Mouse (Mus musculus) liver, postnatal 0 days (tissue): ENCODE measurements at regions not wholly inside any gene's neighbourhood (a gene's known extent, or its start where the extent isn't known, plus 50 kb on each side); places are given as distances from the start of the nearest gene placed in this dataset.

Experiments
- ATAC-seq: fragments of 200-750 bp; cut with Nextera tagmentation; 2 replicates; pipeline ENCODE4 v1.8.0; 2017; ENCODE audit warnings: mild to moderate bottlenecking, moderate library complexity
- DNase-seq: peaks from one replicate; pipeline ENCODE4 v3.0.0-alpha.2; 2016
- H3K27ac ChIP-seq: fragments of 300-500 bp; sonication (generic); 2 replicates; pipeline ENCODE4 v1.5.1; 2014; ENCODE audit warnings: antibody characterized with exemption, moderate library complexity, mild to moderate bottlenecking, low read depth
- H3K27me3 ChIP-seq: fragments of 300-500 bp; sonication (generic); 2 replicates; pipeline ENCODE4 v1.6.1; 2014; ENCODE audit warnings: low read length, control low read depth, mixed read lengths; ENCODE audit not compliant: insufficient read depth
- H3K36me3 ChIP-seq: fragments of 300-500 bp; sonication (generic); replicated peaks from 2 replicates; pipeline ENCODE4 v1.6.1; 2014; ENCODE audit warnings: mild to moderate bottlenecking, control low read depth, low read length, moderate library complexity, mixed read lengths; ENCODE audit not compliant: insufficient read depth
- H3K4me1 ChIP-seq: fragments of 300-500 bp; sonication (generic); 2 replicates; pipeline ENCODE4 v1.6.1; 2014; ENCODE audit warnings: antibody characterized with exemption, mild to moderate bottlenecking, control low read depth; ENCODE audit not compliant: insufficient read depth
- H3K4me2 ChIP-seq: fragments of 300-500 bp; sonication (generic); 2 replicates; pipeline ENCODE4 v1.6.1; 2014; ENCODE audit warnings: low read depth, mild to moderate bottlenecking, low read length, moderate library complexity, mixed read lengths
- H3K4me3 ChIP-seq: fragments of 300-500 bp; sonication (generic); 2 replicates; pipeline ENCODE4 v1.5.1; 2014; ENCODE audit warnings: low read depth, low read length
- H3K9ac ChIP-seq: fragments of 300-500 bp; sonication (generic); replicated peaks from 2 replicates; pipeline ENCODE4 v1.6.1; 2014; ENCODE audit warnings: mild to moderate bottlenecking, moderate library complexity
- H3K9me3 ChIP-seq: fragments of 300-500 bp; sonication (generic); 2 replicates; pipeline ENCODE4 v1.6.1; 2016; ENCODE audit warnings: mild to moderate bottlenecking, control low read depth, low read length, mixed read lengths
- CTCF ChIP-seq: sonication (generic); IDR thresholded peaks from 2 replicates; pipeline ENCODE4 v1.5.1; 2016; ENCODE audit warnings: antibody characterized with exemption, low read depth
- EP300 ChIP-seq: IDR thresholded peaks from 2 replicates; pipeline ENCODE4 v1.6.1; 2016; ENCODE audit warnings: antibody characterized with exemption, low read depth, mild to moderate bottlenecking
- WGBS: fragments of 180-500 bp; shearing (Covaris S2); extraction: QIAGEN DNeasy Blood & Tissue Kit; methylation state at CpG from one replicate; pipeline ENCODE4 v1.1.7; 2014; ENCODE audit not compliant: insufficient replicate concordance; 5-methylcytosine and 5-hydroxymethylcytosine counted together

GRCm38 (mm10) chr6:32739162-32739745 lies 151.3 kb upstream of the Plxna4 start:
- 74% methylated on average over 9 of the region's 9 CpGs for WGBS
- ATAC-seq (no peak), DNase-seq (no peak)
- no peak overlapping the region for H3K4me3 ChIP-seq
- no peaks in the 10 kb centered on the region for H3K9me3 ChIP-seq
- H3K27ac ChIP-seq = no peak overlapping the region
- TF ChIP-seq CTCF (no peak), EP300 (no peak)
- H3K36me3 ChIP-seq = no peaks in the 10 kb centered on the region
- no peaks in the 10 kb centered on the region for H3K27me3 ChIP-seq
- H3K4me2 ChIP-seq = no peak overlapping the region
- no peak overlapping the region for H3K9ac ChIP-seq
- no peaks in the 10 kb centered on the region for H3K4me1 ChIP-seq

- DNase-seq (no peak), ATAC-seq (no peak)
- no peaks in the 10 kb centered on the region for H3K27me3 ChIP-seq
- H3K9ac ChIP-seq = no peak overlapping the region
- TF ChIP-seq EP300 (no peak), CTCF (no peak)
- no peaks in the 10 kb centered on the region for H3K4me1 ChIP-seq
- H3K36me3 ChIP-seq = no peaks in the 10 kb centered on the region
- no peak overlapping the region for H3K4me2 ChIP-seq
- H3K9me3 ChIP-seq = no peaks in the 10 kb centered on the region
- H3K4me3 ChIP-seq = no peak overlapping the region
- WGBS = 11% methylated on average over 2 of the region's 2 CpGs
- H3K27ac ChIP-seq = no peak overlapping the region
Measured at GRCm38 (mm10) chr6:32728706-32729105, 140.7 kb upstream of the Plxna4 start.

- no peak overlapping the region for H3K4me3 ChIP-seq
- H3K27me3 ChIP-seq = no peaks in the 10 kb centered on the region
- DNase-seq (no peak), ATAC-seq (no peak)
- no peak overlapping the region for H3K9ac ChIP-seq
- no peak overlapping the region for H3K4me2 ChIP-seq
- H3K9me3 ChIP-seq = no peaks in the 10 kb centered on the region
- no peak overlapping the region for H3K27ac ChIP-seq
- no peaks in the 10 kb centered on the region for H3K36me3 ChIP-seq
- TF ChIP-seq EP300 (no peak), CTCF (no peak)
- no peaks in the 10 kb centered on the region for H3K4me1 ChIP-seq
Measured at GRCm38 (mm10) chr6:32726571-32726970, 138.6 kb upstream of the Plxna4 start.

- no peak for DNase-seq
Measured at GRCm38 (mm10) chr6:32717860-32718259, 129.9 kb upstream of the Plxna4 start.

GRCm38 (mm10) chr6:32715137-32715536 lies 127.1 kb upstream of the Plxna4 start:
- no peak for ATAC-seq
- Histone ChIP-seq H3K4me3 (no peak overlapping the region), H3K9me3 (no peaks in the 10 kb centered on the region), H3K4me2 (no peak overlapping the region), H3K4me1 (no peaks in the 10 kb centered on the region), H3K27me3 (no peaks in the 10 kb centered on the region), H3K36me3 (no peaks in the 10 kb centered on the region), H3K9ac (no peak overlapping the region), H3K27ac (no peak overlapping the region)
- no peak for DNase-seq
- WGBS = 81% methylated on average over 1 of the region's 1 CpGs
- TF ChIP-seq EP300 (no peak), CTCF (no peak)

More at GRCm38 (mm10) chr6:32717860-32718259, 129.9 kb upstream of the Plxna4 start:
- Histone ChIP-seq H3K4me1 (no peaks in the 10 kb centered on the region), H3K9me3 (no peaks in the 10 kb centered on the region), H3K27ac (no peak overlapping the region), H3K4me3 (no peak overlapping the region), H3K27me3 (no peaks in the 10 kb centered on the region), H3K9ac (no peak overlapping the region), H3K36me3 (no peaks in the 10 kb centered on the region), H3K4me2 (no peak overlapping the region)
- WGBS = 26% methylated on average over 5 of the region's 5 CpGs
- TF ChIP-seq CTCF (no peak), EP300 (no peak)
- ATAC-seq = no peak

GRCm38 (mm10) chr6:32710208-32710607 lies 122.2 kb upstream of the Plxna4 start:
- DNase-seq = peak; percentile 40
- no peak for ATAC-seq
- TF ChIP-seq CTCF (no peak), EP300 (no peak)
- no peaks in the 10 kb centered on the region for H3K27me3 ChIP-seq
- H3K4me1 ChIP-seq = no peaks in the 10 kb centered on the region
- no peak overlapping the region for H3K4me3 ChIP-seq
- no peak overlapping the region for H3K9ac ChIP-seq
- no peak overlapping the region for H3K4me2 ChIP-seq
- WGBS = 13% methylated on average over 10 of the region's 10 CpGs
- H3K36me3 ChIP-seq = no peaks in the 10 kb centered on the region
- H3K27ac ChIP-seq = no peak overlapping the region
- no peaks in the 10 kb centered on the region for H3K9me3 ChIP-seq

GRCm38 (mm10) chr6:32709566-32709965 lies 121.6 kb upstream of the Plxna4 start:
- H3K27me3 ChIP-seq = no peaks in the 10 kb centered on the region
- no peaks in the 10 kb centered on the region for H3K36me3 ChIP-seq
- H3K4me3 ChIP-seq = no peak overlapping the region
- no peaks in the 10 kb centered on the region for H3K9me3 ChIP-seq
- no peak for ATAC-seq
- 77% methylated on average over 8 of the region's 8 CpGs for WGBS
- H3K4me1 ChIP-seq = no peaks in the 10 kb centered on the region
- no peak overlapping the region for H3K4me2 ChIP-seq
- DNase-seq = no peak
- no peak overlapping the region for H3K27ac ChIP-seq
- TF ChIP-seq EP300 (no peak), CTCF (no peak)
- no peak overlapping the region for H3K9ac ChIP-seq
